Mouse (Mus musculus) limb, embryonic 11.5 days (tissue): Measurements from ENCODE around the gene Cd247. TPM values are rescaled to one million over a fixed set of nuclear protein-coding genes. Genes with fewer than 3 reads are reported as not detected.

Experiments
- ATAC-seq: fragments of 200-750 bp; cut with Nextera tagmentation; 2 replicates; pipeline ENCODE4 v1.8.0; 2017; ENCODE audit warnings: low read depth; ENCODE audit not compliant: insufficient number of reproducible peaks, low FRiP score, low TSS enrichment
- DNase-seq: peaks from one replicate; pipeline ENCODE4 v3.0.0-alpha.2; 2015; ENCODE audit warnings: low spot score
- H3K27ac ChIP-seq: fragments of 300-500 bp; sonication (generic); replicated peaks from 2 replicates; pipeline ENCODE4 v1.5.1; 2014; ENCODE audit warnings: low read depth, mild to moderate bottlenecking, low read length
- H3K27me3 ChIP-seq: fragments of 300-500 bp; sonication (generic); 2 replicates; pipeline ENCODE4 v1.6.1; 2014; ENCODE audit warnings: mild to moderate bottlenecking, low read length, mixed read lengths; ENCODE audit not compliant: control insufficient read depth, insufficient read depth
- H3K36me3 ChIP-seq: fragments of 300-500 bp; sonication (generic); 2 replicates; pipeline ENCODE4 v1.6.1; 2014; ENCODE audit warnings: mild to moderate bottlenecking, low read length, moderate library complexity, mixed read lengths; ENCODE audit not compliant: control insufficient read depth, insufficient read depth
- H3K4me1 ChIP-seq: fragments of 300-500 bp; sonication (generic); 2 replicates; pipeline ENCODE4 v1.6.1; 2014; ENCODE audit warnings: low read length, mixed read lengths; ENCODE audit not compliant: control insufficient read depth, insufficient read depth
- H3K4me2 ChIP-seq: fragments of 300-500 bp; sonication (generic); 2 replicates; pipeline ENCODE4 v1.6.1; 2014; ENCODE audit warnings: low read depth, mild to moderate bottlenecking, moderate library complexity; ENCODE audit not compliant: severe bottlenecking
- H3K4me3 ChIP-seq: fragments of 300-500 bp; sonication (generic); 2 replicates; pipeline ENCODE4 v1.5.1; 2014; ENCODE audit warnings: low read depth, low read length
- H3K9ac ChIP-seq: fragments of 300-500 bp; sonication (generic); 2 replicates; pipeline ENCODE4 v1.6.1; 2014; ENCODE audit warnings: mild to moderate bottlenecking, low read length
- H3K9me3 ChIP-seq: fragments of 300-500 bp; sonication (generic); 2 replicates; pipeline ENCODE4 v1.6.1; 2016; ENCODE audit warnings: low read length; ENCODE audit not compliant: control insufficient read depth
- WGBS: fragments of 180-500 bp; shearing (Covaris S2); extraction: QIAGEN DNeasy Blood & Tissue Kit; methylation state at CpG from one replicate; pipeline ENCODE4 v1.1.7; 2014; 5-methylcytosine and 5-hydroxymethylcytosine counted together
- polyA plus RNA-seq: library from polyadenylated mRNA; unstranded; fragments of >200 nt; fragmentation: Nextera tagmentation; extraction: Ambion mirVana; gene quantifications from 2 replicates; pipeline ENCODE4 v1.2.1, GENCODE M21; 2014

Cd247 gene
- polyA plus RNA-seq, 1 experiment from 2014 or later, result 1.6 TPM

GRCm38 (mm10) chr1:165837546-165837945 is 49.1 kb downstream of the Cd247 start:
- no peak overlapping the region for H3K4me2 ChIP-seq
- WGBS, result 32% methylated on average over 8 of the region's 8 CpGs
- H3K4me3 ChIP-seq, result no peak overlapping the region
- no peak for DNase-seq
- no peaks in the 10 kb centered on the region for H3K36me3 ChIP-seq
- 0 out of 2 replicates have a peak, but pooled peaks cover 3% of the 10 kb centered on the region for H3K27me3 ChIP-seq
- peaks cover 40% of the 10 kb centered on the region for H3K4me1 ChIP-seq
- no peaks in the 10 kb centered on the region for H3K9me3 ChIP-seq
- H3K9ac ChIP-seq, result no peak overlapping the region
- no peak for ATAC-seq
- peak overlapping the region; percentile 38; the same call in 1 of the 2 replicates for H3K27ac ChIP-seq

GRCm38 (mm10) chr1:165839201-165839600 is 50.7 kb downstream of the Cd247 start:
- peaks cover 36% of the 10 kb centered on the region for H3K4me1 ChIP-seq

DNA sequence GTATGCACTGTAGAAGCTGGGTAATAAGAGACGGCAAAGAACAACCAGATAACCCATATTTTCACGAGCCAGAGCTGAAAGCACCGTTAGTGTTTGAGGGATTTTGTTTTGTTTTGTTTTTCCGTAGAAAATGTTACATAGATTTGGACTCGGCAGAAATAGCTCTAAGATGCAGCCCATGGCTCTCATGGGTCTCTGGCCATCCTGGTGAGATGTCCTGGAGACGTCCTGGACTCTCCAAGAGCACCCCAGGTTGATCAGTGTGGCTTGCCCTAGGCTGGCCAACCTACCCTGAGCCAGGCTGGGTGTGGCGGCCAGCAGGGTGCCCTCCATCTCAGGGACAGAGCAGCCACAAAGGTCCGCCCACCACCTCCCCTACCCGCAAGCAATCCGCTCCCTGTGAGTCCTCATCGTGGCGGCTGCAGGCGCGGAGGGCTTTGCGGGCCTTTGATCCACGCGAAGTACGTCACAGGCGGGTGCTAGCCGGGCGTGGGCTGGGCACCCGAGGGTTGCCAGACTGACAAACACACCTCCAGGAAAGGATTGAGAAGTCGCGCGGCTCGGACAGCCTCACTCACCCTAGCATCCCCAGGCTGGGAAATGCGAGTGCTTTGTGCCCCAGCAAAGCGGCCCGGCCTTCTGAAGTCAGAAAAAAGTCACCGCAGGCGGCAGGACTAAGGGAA is 52.2 kb downstream of the Cd247 start:
- no peak for ATAC-seq
- H3K27ac ChIP-seq, result no peak overlapping the region
- peaks cover 32% of the 10 kb centered on the region for H3K4me1 ChIP-seq

More at GRCm38 (mm10) chr1:165839201-165839600, 50.7 kb downstream of the Cd247 start:
- WGBS, result 69% methylated on average over 4 of the region's 4 CpGs
- Histone ChIP-seq H3K36me3 (no peaks in the 10 kb centered on the region), H3K4me2 (no peak overlapping the region), H3K27me3 (peaks cover 3% of the 10 kb centered on the region; the same call in 1 of the 2 replicates), H3K9ac (no peak overlapping the region), H3K4me3 (no peak overlapping the region), H3K9me3 (no peaks in the 10 kb centered on the region), H3K27ac (no peak overlapping the region)
- no peak for DNase-seq
- no peak for ATAC-seq

DNA sequence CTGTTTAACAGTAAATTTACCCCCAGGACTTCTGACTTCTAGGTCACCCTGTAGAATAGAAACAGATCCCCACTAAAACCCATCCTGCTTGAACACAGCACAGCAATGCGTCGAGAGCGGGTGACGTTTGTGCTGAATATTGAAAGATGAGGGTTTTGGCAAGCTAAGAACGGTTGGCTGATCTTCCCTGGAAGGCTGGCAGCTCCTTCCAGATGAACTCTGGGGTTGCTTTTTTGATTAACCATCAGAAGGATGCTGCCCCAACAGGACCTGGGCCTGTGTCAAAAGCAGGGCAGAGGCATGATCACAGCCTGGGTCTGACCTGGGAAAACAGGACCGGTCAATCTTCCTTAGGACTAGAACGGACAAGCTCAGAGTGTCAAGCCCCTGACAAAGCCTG is 53.7 kb downstream of the Cd247 start:
- peaks cover 12% of the 10 kb centered on the region for H3K27me3 ChIP-seq
- H3K27ac ChIP-seq, result no peak overlapping the region
- DNase-seq (no peak), ATAC-seq (no peak)
- WGBS, result 40% methylated on average over 7 of the region's 7 CpGs
- H3K9me3 ChIP-seq, result no peaks in the 10 kb centered on the region
- H3K4me3 ChIP-seq, result no peak overlapping the region
- no peak overlapping the region for H3K4me2 ChIP-seq
- H3K36me3 ChIP-seq, result no peaks in the 10 kb centered on the region
- H3K9ac ChIP-seq, result no peak overlapping the region
- peaks cover 18% of the 10 kb centered on the region for H3K4me1 ChIP-seq

More for the DNA sequence above, 52.2 kb downstream of the Cd247 start:
- Histone ChIP-seq H3K9ac (peak overlapping the region; percentile 74), H3K4me2 (peak overlapping the region; percentile 74), H3K36me3 (no peaks in the 10 kb centered on the region), H3K4me3 (peak overlapping the region; percentile 33), H3K27me3 (peaks cover 8% of the 10 kb centered on the region), H3K9me3 (no peaks in the 10 kb centered on the region)
- WGBS, result 9% methylated on average over 31 of the region's 31 CpGs
- DNase-seq, result peak; percentile 69

- Histone ChIP-seq H3K27me3 (peaks cover 12% of the 10 kb centered on the region), H3K36me3 (no peaks in the 10 kb centered on the region), H3K4me1 (peaks cover 10% of the 10 kb centered on the region), H3K4me3 (no peak overlapping the region), H3K4me2 (no peak overlapping the region), H3K27ac (no peak overlapping the region), H3K9ac (no peak overlapping the region), H3K9me3 (no peaks in the 10 kb centered on the region)
- WGBS, result 53% methylated on average over 3 of the region's 3 CpGs
- ATAC-seq, result no peak
- no peak for DNase-seq
Observed at GRCm38 (mm10) chr1:165843586-165843985, 55.1 kb downstream of the Cd247 start.

DNA sequence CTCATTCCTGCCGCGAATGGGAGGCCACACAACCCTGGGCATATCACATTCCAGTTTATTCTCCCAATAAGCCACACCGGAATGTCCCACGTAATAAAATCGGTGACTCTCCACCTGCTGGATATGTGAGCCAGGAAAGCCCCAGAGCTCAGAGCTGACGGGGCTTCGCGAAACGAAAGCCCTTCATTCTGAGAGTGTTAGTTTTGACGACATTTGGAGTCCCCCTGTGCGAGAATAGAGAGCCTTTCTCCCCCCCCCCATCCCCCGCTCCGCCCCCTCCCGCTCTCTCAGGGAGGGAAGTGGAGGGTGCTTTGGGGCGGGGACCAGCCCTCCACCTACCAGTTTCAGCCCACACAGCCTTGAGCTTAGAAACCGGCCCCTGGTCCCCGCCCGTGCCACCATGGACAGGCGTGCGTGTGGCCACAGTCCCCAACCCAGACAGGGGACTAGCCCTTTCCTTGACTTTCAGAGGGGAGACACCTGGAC is 56.0 kb downstream of the Cd247 start:
- H3K9me3 ChIP-seq, result no peaks in the 10 kb centered on the region
- peak overlapping the region; percentile 34; the same call in 1 of the 2 replicates for H3K9ac ChIP-seq
- H3K27ac ChIP-seq, result no peak overlapping the region
- H3K36me3 ChIP-seq, result no peaks in the 10 kb centered on the region
- peak overlapping the region; percentile 98 for H3K4me2 ChIP-seq
- H3K4me3 ChIP-seq, result peak overlapping the region; percentile 46
- 2% methylated on average over 20 of the region's 20 CpGs for WGBS
- ATAC-seq, result peak; percentile 66; the same call in 1 of the 2 replicates
- DNase-seq, result peak; percentile 61
- peaks cover 12% of the 10 kb centered on the region for H3K27me3 ChIP-seq
- peaks cover 10% of the 10 kb centered on the region for H3K4me1 ChIP-seq

DNA sequence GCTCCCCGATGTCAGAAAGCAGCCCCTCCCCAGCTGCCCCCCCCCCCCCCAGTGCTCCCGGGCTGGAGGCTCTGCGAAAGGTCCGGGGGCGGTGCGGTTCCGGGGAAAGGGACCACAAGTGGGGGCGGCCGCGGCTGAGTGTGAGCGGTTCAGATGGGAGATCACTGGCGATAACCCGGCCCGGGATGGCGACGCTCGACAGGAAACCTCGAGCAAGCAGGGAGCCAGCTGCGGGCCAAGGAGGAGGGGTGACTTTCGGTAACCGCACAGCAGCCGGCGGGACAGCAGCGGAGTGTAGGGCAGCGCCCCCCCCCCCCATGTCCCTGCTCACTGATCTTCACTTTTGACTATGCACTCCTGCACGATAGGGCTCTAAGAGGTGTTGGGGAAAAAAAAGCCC is 56.5 kb downstream of the Cd247 start:
- Histone ChIP-seq H3K27me3 (peaks cover 12% of the 10 kb centered on the region), H3K9ac (peak overlapping the region; percentile 40; the same call in 1 of the 2 replicates), H3K4me1 (peaks cover 10% of the 10 kb centered on the region), H3K9me3 (no peaks in the 10 kb centered on the region), H3K36me3 (no peaks in the 10 kb centered on the region), H3K27ac (no peak overlapping the region), H3K4me3 (peak overlapping the region; percentile 46), H3K4me2 (peak overlapping the region; percentile 98)
- peak; percentile 58 for DNase-seq
- ATAC-seq, result no peak
- 0% methylated on average over 24 of the region's 26 CpGs for WGBS

- Histone ChIP-seq H3K4me3 (peak overlapping the region; percentile 46), H3K27me3 (peaks cover 12% of the 10 kb centered on the region), H3K4me2 (peak overlapping the region; percentile 98), H3K9me3 (no peaks in the 10 kb centered on the region), H3K36me3 (no peaks in the 10 kb centered on the region), H3K27ac (no peak overlapping the region), H3K9ac (no peak overlapping the region; the same call in 1 of the 2 replicates), H3K4me1 (peaks cover 10% of the 10 kb centered on the region)
- ATAC-seq (no peak), DNase-seq (peak; percentile 42)
- WGBS, result 5% methylated on average over 14 of the region's 14 CpGs
Observed at GRCm38 (mm10) chr1:165845366-165845765, 56.9 kb downstream of the Cd247 start.
